Mouse (Mus musculus) forebrain, postnatal 0 days (tissue): ENCODE measurements around the gene Zfp697. TPM values are rescaled to one million over a fixed set of nuclear protein-coding genes. Genes with fewer than 3 reads are reported as not detected.

ENCODE experiments used
- ATAC-seq: fragments of 200-750 bp; cut with Nextera tagmentation; 2 replicates; pipeline ENCODE4 v1.8.0; 2017; ENCODE audit warnings: mild to moderate bottlenecking, moderate library complexity
- DNase-seq: peaks from one replicate; pipeline ENCODE4 v3.0.0-alpha.2; 2015
- H3K27ac ChIP-seq: fragments of 300-500 bp; sonication (generic); 2 replicates; pipeline ENCODE4 v1.5.1; 2014; ENCODE audit warnings: low read depth, mild to moderate bottlenecking, antibody characterized with exemption, low read length, moderate library complexity, mixed read lengths
- H3K27me3 ChIP-seq: fragments of 300-500 bp; sonication (generic); 2 replicates; pipeline ENCODE4 v1.6.1; 2014; ENCODE audit warnings: mild to moderate bottlenecking, low read length, mixed read lengths; ENCODE audit not compliant: insufficient read depth
- H3K36me3 ChIP-seq: fragments of 300-500 bp; sonication (generic); 2 replicates; pipeline ENCODE4 v1.6.1; 2014; ENCODE audit warnings: mild to moderate bottlenecking, moderate library complexity; ENCODE audit not compliant: insufficient read depth
- H3K4me1 ChIP-seq: fragments of 300-500 bp; sonication (generic); 2 replicates; pipeline ENCODE4 v1.6.1; 2014; ENCODE audit warnings: antibody characterized with exemption; ENCODE audit not compliant: insufficient read depth
- H3K4me2 ChIP-seq: fragments of 300-500 bp; sonication (generic); 2 replicates; pipeline ENCODE4 v1.6.1; 2014; ENCODE audit warnings: low read depth, mild to moderate bottlenecking, moderate library complexity
- H3K4me3 ChIP-seq: fragments of 300-500 bp; sonication (generic); 2 replicates; pipeline ENCODE4 v1.5.1; 2014; ENCODE audit warnings: low read depth, low read length, mixed read lengths
- H3K9ac ChIP-seq: fragments of 300-500 bp; sonication (generic); 2 replicates; pipeline ENCODE4 v1.6.1; 2014; ENCODE audit warnings: mild to moderate bottlenecking
- H3K9me3 ChIP-seq: fragments of 300-500 bp; sonication (generic); 2 replicates; pipeline ENCODE4 v1.6.1; 2016; ENCODE audit warnings: low read length
- CTCF ChIP-seq: sonication (generic); IDR thresholded peaks from 2 replicates; pipeline ENCODE4 v1.5.1; 2016; ENCODE audit warnings: antibody characterized with exemption, control low read depth, low read depth
- WGBS: fragments of 180-500 bp; shearing (Covaris S2); extraction: QIAGEN DNeasy Blood & Tissue Kit; methylation state at CpG from one replicate; pipeline ENCODE4 v1.1.7; 2014; 5-methylcytosine and 5-hydroxymethylcytosine counted together
- polyA plus RNA-seq: library from polyadenylated mRNA; unstranded; fragments of >200 nt; fragmentation: Nextera tagmentation; extraction: Ambion mirVana; gene quantifications from 2 replicates; pipeline ENCODE4 v1.2.1, GENCODE M21; 2015
- total RNA-seq: library from RNA; depleted of rRNA; stranded (reverse); fragments of >200 nt; gene quantifications from 2 replicates; pipeline ENCODE4 v1.2.3, GENCODE M21; 2014; rRNA removed

Zfp697 gene
- total and polyA plus RNA-seq, 2 experiments from 2014 or later: 17.7 to 38.6 TPM

DNA sequence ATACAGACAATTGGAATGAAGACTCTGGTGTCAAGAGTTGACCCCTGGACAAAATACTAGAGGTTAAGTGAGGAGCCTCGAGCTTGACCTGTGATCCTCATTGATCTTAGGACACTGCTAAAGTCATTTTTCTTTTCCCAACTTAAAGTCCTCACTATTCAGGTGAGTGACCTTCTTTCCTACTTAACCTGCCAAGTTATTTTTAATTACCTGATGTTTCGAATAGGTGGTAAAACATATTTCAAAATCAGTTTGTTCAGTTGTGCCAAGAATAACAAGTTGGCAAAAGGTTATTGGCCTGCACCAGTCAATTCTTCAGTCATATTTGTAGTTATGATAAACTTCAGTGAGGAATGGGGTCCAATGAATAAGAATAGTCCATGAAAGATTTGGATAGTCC, 369.9 kb downstream of the Zfp697 start:
- WGBS: 65% methylated on average over 2 of the region's 2 CpGs

DNA sequence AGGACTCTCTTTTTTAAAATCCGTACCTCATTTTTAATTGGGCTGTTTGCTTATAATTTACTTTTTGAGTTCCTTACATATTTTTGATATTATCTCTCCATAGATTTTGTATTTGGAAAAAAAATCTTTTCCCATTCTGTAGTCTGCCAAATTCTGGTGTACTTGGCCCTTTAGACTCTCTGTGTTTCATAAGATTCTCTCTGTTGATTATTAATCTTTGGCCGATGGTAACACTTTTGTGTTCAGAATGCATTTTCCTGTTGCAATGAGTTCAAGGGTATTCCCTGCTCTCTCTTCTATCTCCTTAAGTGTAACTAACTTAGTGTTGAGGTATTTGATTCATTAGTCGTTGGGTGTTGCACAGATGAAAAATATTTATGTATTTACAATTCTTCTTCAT, 374.6 kb downstream of the Zfp697 start:
- Histone ChIP-seq H3K4me1 (no peaks in the 10 kb centered on the region), H3K27ac (no peak overlapping the region), H3K36me3 (no peaks in the 10 kb centered on the region), H3K27me3 (no peaks in the 10 kb centered on the region), H3K4me2 (no peak overlapping the region), H3K4me3 (no peak overlapping the region), H3K9me3 (no peaks in the 10 kb centered on the region), H3K9ac (no peak overlapping the region)
- 90% methylated on average over 3 of the region's 3 CpGs for WGBS
- TF ChIP-seq CTCF: no peak
- ATAC-seq (no peak), DNase-seq (no peak)

More for the DNA sequence above, 369.9 kb downstream of the Zfp697 start:
- no peak for DNase-seq
- no peaks in the 10 kb centered on the region for H3K36me3 ChIP-seq
- no peaks in the 10 kb centered on the region for H3K27me3 ChIP-seq
- no peak for ATAC-seq
- no peak overlapping the region for H3K4me2 ChIP-seq
- no peak overlapping the region for H3K9ac ChIP-seq
- no peaks in the 10 kb centered on the region for H3K4me1 ChIP-seq
- TF ChIP-seq CTCF: no peak
- no peak overlapping the region for H3K27ac ChIP-seq
- no peaks in the 10 kb centered on the region for H3K9me3 ChIP-seq
- no peak overlapping the region for H3K4me3 ChIP-seq

DNA sequence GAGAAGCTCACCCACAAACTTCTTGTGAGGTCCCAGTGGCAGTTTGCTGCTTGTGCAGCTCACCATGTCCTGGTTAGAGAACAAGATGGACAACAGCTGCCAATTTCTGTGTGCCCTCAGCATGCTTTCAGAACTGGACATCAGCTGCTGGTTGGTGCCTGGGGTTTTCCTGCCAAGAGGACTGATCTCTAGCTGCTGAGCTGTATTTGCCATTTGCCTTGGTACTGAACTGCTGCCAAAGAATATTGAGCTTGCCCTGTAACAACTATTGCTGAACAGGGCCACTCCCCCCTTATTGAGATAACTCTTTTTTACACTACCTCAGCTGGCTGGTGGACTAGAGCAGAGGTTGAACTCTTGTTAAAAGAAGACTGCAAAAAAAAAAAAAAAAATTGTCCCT, 381.9 kb downstream of the Zfp697 start:
- Histone ChIP-seq H3K4me2 (no peak overlapping the region), H3K9ac (no peak overlapping the region), H3K36me3 (no peaks in the 10 kb centered on the region), H3K9me3 (no peaks in the 10 kb centered on the region), H3K4me1 (no peaks in the 10 kb centered on the region), H3K27me3 (no peaks in the 10 kb centered on the region), H3K27ac (no peak overlapping the region), H3K4me3 (no peak overlapping the region)
- no peak for ATAC-seq
- DNase-seq: no peak
- TF ChIP-seq CTCF: no peak

DNA sequence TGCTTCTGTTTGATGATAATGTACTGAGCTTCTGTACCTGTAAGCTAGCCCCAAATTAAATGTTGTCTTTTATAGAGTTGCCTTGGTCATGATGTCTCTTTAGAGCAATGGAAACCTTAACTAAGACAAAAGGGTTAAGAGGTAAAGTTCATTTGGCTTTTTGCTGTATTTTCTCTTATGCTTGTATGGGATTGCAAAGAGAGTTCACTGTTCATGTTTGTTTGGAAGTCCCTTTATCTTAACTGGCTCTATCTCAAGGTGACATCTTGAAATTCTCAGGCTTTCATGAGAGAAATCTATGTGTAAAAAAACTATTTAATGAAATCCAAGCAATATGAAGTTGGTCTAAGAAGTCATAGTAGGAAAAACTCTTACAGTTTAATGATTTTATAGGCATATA, 398.7 kb downstream of the Zfp697 start:
- DNase-seq: no peak
- H3K27ac ChIP-seq: no peak overlapping the region
- no peak for ATAC-seq
- no peaks in the 10 kb centered on the region for H3K4me1 ChIP-seq
- no peak for TF ChIP-seq CTCF
- no peak overlapping the region for H3K4me3 ChIP-seq
- H3K36me3 ChIP-seq: no peaks in the 10 kb centered on the region
- no peak overlapping the region for H3K4me2 ChIP-seq
- no peaks in the 10 kb centered on the region for H3K27me3 ChIP-seq
- H3K9ac ChIP-seq: no peak overlapping the region
- H3K9me3 ChIP-seq: no peaks in the 10 kb centered on the region

DNA sequence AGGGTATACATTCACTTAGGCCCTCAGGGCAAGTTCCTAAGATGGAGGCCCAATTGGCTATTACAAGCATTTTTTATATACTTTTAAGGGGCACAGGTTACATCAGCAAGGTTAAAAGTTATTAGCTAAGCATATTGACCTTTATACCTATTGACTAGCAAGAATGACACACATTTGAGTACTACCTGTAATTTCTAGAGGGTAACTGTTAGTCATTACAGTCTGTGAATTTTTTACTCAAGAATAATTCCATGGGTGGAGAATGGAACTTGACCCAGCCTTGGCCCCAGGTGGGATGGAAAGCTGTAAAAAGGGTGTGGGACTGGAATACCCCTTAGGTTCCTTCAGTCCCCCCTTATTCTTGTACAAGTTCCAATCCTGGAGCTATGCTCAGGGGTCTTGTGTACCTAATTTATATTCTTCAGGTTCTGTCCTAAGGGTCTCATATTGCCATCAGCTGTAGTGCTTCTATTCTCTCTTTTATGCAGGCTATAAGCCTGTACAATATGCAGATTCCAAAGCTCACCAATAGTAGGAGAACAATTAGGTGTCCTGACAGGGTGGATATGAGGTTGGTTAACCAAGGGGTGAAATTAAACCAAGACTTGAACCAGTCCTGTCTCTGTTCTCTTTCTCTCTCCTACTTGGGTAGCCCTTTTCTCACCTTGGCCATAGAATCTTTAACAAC, 400.1 kb downstream of the Zfp697 start:
- no peak overlapping the region for H3K4me3 ChIP-seq
- H3K4me2 ChIP-seq: no peak overlapping the region
- no peaks in the 10 kb centered on the region for H3K4me1 ChIP-seq
- DNase-seq (no peak), ATAC-seq (no peak)
- no peaks in the 10 kb centered on the region for H3K36me3 ChIP-seq
- H3K9me3 ChIP-seq: no peaks in the 10 kb centered on the region
- H3K27ac ChIP-seq: no peak overlapping the region
- no peak for TF ChIP-seq CTCF
- H3K9ac ChIP-seq: no peak overlapping the region
- no peaks in the 10 kb centered on the region for H3K27me3 ChIP-seq

DNA sequence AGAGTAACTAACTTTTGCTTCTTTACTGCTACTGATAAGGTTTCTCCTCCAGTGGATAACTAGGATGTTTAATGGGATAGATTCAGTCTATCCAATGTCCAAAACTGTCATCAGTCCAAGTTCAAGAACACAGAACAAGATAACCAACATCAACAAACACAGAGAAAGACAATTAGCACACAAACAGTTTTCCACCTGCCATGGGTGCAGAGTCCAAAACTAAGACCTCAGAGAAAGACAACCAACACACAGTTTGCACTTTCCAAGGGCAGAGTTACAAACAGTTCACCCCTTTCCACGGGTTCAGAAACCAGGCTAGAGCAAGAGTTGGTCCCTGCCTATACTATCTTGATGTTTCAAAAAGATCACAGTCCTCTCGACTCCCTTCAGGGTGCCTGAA, 404.3 kb downstream of the Zfp697 start:
- H3K4me2 ChIP-seq: no peak overlapping the region
- no peak for ATAC-seq
- no peaks in the 10 kb centered on the region for H3K27me3 ChIP-seq
- no peaks in the 10 kb centered on the region for H3K4me1 ChIP-seq
- TF ChIP-seq CTCF: no peak
- H3K36me3 ChIP-seq: no peaks in the 10 kb centered on the region
- H3K9me3 ChIP-seq: no peaks in the 10 kb centered on the region
- H3K4me3 ChIP-seq: no peak overlapping the region
- WGBS: 65% methylated on average over 2 of the region's 2 CpGs
- DNase-seq: no peak
- H3K27ac ChIP-seq: no peak overlapping the region
- no peak overlapping the region for H3K9ac ChIP-seq

Other genes starting within 250 kb of the Zfp697 start
- gene Adam30, start 221.8 kb upstream of the Zfp697 start, total RNA-seq: not detected in 2 replicates
- gene Adam30, start 221.8 kb upstream of the Zfp697 start, polyA plus RNA-seq: not detected in 2 replicates
- not detected in 2 replicates for gene Reg4, start 160.3 kb upstream of the Zfp697 start, total RNA-seq
- gene Reg4, start 160.3 kb upstream of the Zfp697 start, polyA plus RNA-seq: not detected in 2 replicates
- 22.5 and 26.9 TPM in 2 replicates for gene Hmgcs2, start 102.0 kb upstream of the Zfp697 start, total RNA-seq
- 30.0 and 33.6 TPM in 2 replicates for gene Hmgcs2, start 102.0 kb upstream of the Zfp697 start, polyA plus RNA-seq
- gene Phgdh, start 42.5 kb upstream of the Zfp697 start, total RNA-seq: 139 and 151 TPM in 2 replicates
- 149 and 160 TPM in 2 replicates for gene Phgdh, start 42.5 kb upstream of the Zfp697 start, polyA plus RNA-seq
- gene Gm4450, start 74.7 kb downstream of the Zfp697 start, total RNA-seq: not detected in 2 replicates
- not detected in 2 replicates for gene Gm4450, start 74.7 kb downstream of the Zfp697 start, polyA plus RNA-seq
- not detected in 2 replicates for gene Hsd3b4, start 128.1 kb downstream of the Zfp697 start, total RNA-seq
- gene Hsd3b4, start 128.1 kb downstream of the Zfp697 start, polyA plus RNA-seq: not detected in 2 replicates
- not detected in 2 replicates for gene Gm10681, start 206.3 kb downstream of the Zfp697 start, total RNA-seq
- gene Gm10681, start 206.3 kb downstream of the Zfp697 start, polyA plus RNA-seq: not detected in 2 replicates
- gene Hsd3b5, start 247.8 kb downstream of the Zfp697 start, total RNA-seq: not detected in 2 replicates
- not detected in 2 replicates for gene Hsd3b5, start 247.8 kb downstream of the Zfp697 start, polyA plus RNA-seq